Mouse (Mus musculus): ENCODE measurements around the gene Mettl8. TPM values are rescaled to one million over a fixed set of nuclear protein-coding genes. Genes with fewer than 3 reads are reported as not detected.

Gene Mettl8
- polyA plus RNA-seq, 1 experiment from 2014 or later = 14.9 TPM

- DNase-seq (ENCODE audit: low spot score) (no peak), ATAC-seq (replicated peaks; ENCODE audit: low FRiP score, low TSS enrichment, low read depth) (no peak)
- H3K9ac ChIP-seq (ENCODE audit: low read length) = no peak overlapping the region
- no peaks in the 10 kb centered on the region for H3K4me1 ChIP-seq (replicated peaks; ENCODE audit: control insufficient read depth, insufficient read depth, low read length)
- H3K27ac ChIP-seq (ENCODE audit: low read depth) = no peak overlapping the region
- no peaks in the 10 kb centered on the region for H3K27me3 ChIP-seq (replicated peaks; ENCODE audit: control insufficient read depth, insufficient read depth, low read length)
- no peak overlapping the region for H3K4me3 ChIP-seq (ENCODE audit: low read depth, low read length)
- WGBS = 71% methylated on average over 4 of the region's 4 CpGs
- H3K9me3 ChIP-seq (ENCODE audit: control insufficient read depth, low read length) = no peaks in the 10 kb centered on the region
- H3K36me3 ChIP-seq (ENCODE audit: control insufficient read depth, insufficient read depth, low read length) = no peaks in the 10 kb centered on the region
- H3K4me2 ChIP-seq (ENCODE audit: low read length) = no peak overlapping the region
Observed at GRCm38 (mm10) chr2:71004354-71004753, 51.0 kb downstream of the Mettl8 start.

- Histone ChIP-seq H3K4me1 (replicated peaks; ENCODE audit: control insufficient read depth, insufficient read depth, low read length) (no peaks in the 10 kb centered on the region), H3K36me3 (ENCODE audit: control insufficient read depth, insufficient read depth, low read length) (no peaks in the 10 kb centered on the region), H3K4me2 (ENCODE audit: low read length) (no peak overlapping the region), H3K9ac (ENCODE audit: low read length) (no peak overlapping the region), H3K27ac (ENCODE audit: low read depth) (no peak overlapping the region), H3K9me3 (ENCODE audit: control insufficient read depth, low read length) (no peaks in the 10 kb centered on the region), H3K4me3 (ENCODE audit: low read depth, low read length) (no peak overlapping the region), H3K27me3 (replicated peaks; ENCODE audit: control insufficient read depth, insufficient read depth, low read length) (no peaks in the 10 kb centered on the region)
- 70% methylated on average over 1 of the region's 1 CpGs for WGBS
- no peak for ATAC-seq (replicated peaks; ENCODE audit: low FRiP score, low TSS enrichment, low read depth)
- no peak for DNase-seq (ENCODE audit: low spot score)
Observed at GRCm38 (mm10) chr2:71002509-71002908, 52.9 kb downstream of the Mettl8 start.

GRCm38 (mm10) chr2:70998771-70999170 lies 56.6 kb downstream of the Mettl8 start:
- H3K4me1 ChIP-seq (replicated peaks; ENCODE audit: control insufficient read depth, insufficient read depth, low read length) = no peaks in the 10 kb centered on the region
- H3K9me3 ChIP-seq (ENCODE audit: control insufficient read depth, low read length) = no peaks in the 10 kb centered on the region
- no peak overlapping the region for H3K4me3 ChIP-seq (ENCODE audit: low read depth, low read length)
- H3K4me2 ChIP-seq (ENCODE audit: low read length) = no peak overlapping the region
- no peak overlapping the region for H3K9ac ChIP-seq (ENCODE audit: low read length)
- H3K27me3 ChIP-seq (replicated peaks; ENCODE audit: control insufficient read depth, insufficient read depth, low read length) = no peaks in the 10 kb centered on the region
- H3K36me3 ChIP-seq (ENCODE audit: control insufficient read depth, insufficient read depth, low read length) = no peaks in the 10 kb centered on the region
- DNase-seq (ENCODE audit: low spot score) (no peak), ATAC-seq (replicated peaks; ENCODE audit: low FRiP score, low TSS enrichment, low read depth) (no peak)
- no peak overlapping the region for H3K27ac ChIP-seq (ENCODE audit: low read depth)
- 70% methylated on average over 2 of the region's 2 CpGs for WGBS

- no peak overlapping the region for H3K4me2 ChIP-seq (ENCODE audit: low read length)
- no peaks in the 10 kb centered on the region for H3K9me3 ChIP-seq (ENCODE audit: control insufficient read depth, low read length)
- H3K4me3 ChIP-seq (ENCODE audit: low read depth, low read length) = no peak overlapping the region
- H3K4me1 ChIP-seq (replicated peaks; ENCODE audit: control insufficient read depth, insufficient read depth, low read length) = no peaks in the 10 kb centered on the region
- no peak overlapping the region for H3K9ac ChIP-seq (ENCODE audit: low read length)
- H3K27me3 ChIP-seq (replicated peaks; ENCODE audit: control insufficient read depth, insufficient read depth, low read length) = no peaks in the 10 kb centered on the region
- DNase-seq (ENCODE audit: low spot score) (no peak), ATAC-seq (replicated peaks; ENCODE audit: low FRiP score, low TSS enrichment, low read depth) (no peak)
- no peaks in the 10 kb centered on the region for H3K36me3 ChIP-seq (ENCODE audit: control insufficient read depth, insufficient read depth, low read length)
- no peak overlapping the region for H3K27ac ChIP-seq (ENCODE audit: low read depth)
- WGBS = 96% methylated on average over 7 of the region's 7 CpGs
Observed at GRCm38 (mm10) chr2:70996438-70996837, 58.9 kb downstream of the Mettl8 start.

GRCm38 (mm10) chr2:70995900-70996299 lies 59.5 kb downstream of the Mettl8 start:
- no peaks in the 10 kb centered on the region for H3K36me3 ChIP-seq (ENCODE audit: control insufficient read depth, insufficient read depth, low read length)
- no peak overlapping the region for H3K4me2 ChIP-seq (ENCODE audit: low read length)
- H3K4me1 ChIP-seq (replicated peaks; ENCODE audit: control insufficient read depth, insufficient read depth, low read length) = no peaks in the 10 kb centered on the region
- no peak for DNase-seq (ENCODE audit: low spot score)
- no peaks in the 10 kb centered on the region for H3K27me3 ChIP-seq (replicated peaks; ENCODE audit: control insufficient read depth, insufficient read depth, low read length)
- no peaks in the 10 kb centered on the region for H3K9me3 ChIP-seq (ENCODE audit: control insufficient read depth, low read length)
- H3K27ac ChIP-seq (ENCODE audit: low read depth) = no peak overlapping the region
- no peak overlapping the region for H3K4me3 ChIP-seq (ENCODE audit: low read depth, low read length)
- WGBS = 92% methylated on average over 4 of the region's 4 CpGs
- ATAC-seq (replicated peaks; ENCODE audit: low FRiP score, low TSS enrichment, low read depth) = no peak
- H3K9ac ChIP-seq (ENCODE audit: low read length) = no peak overlapping the region

- no peak overlapping the region for H3K4me3 ChIP-seq (ENCODE audit: low read depth, low read length)
- 41% methylated on average over 3 of the region's 3 CpGs for WGBS
- no peak overlapping the region for H3K4me2 ChIP-seq (ENCODE audit: low read length)
- no peaks in the 10 kb centered on the region for H3K36me3 ChIP-seq (ENCODE audit: control insufficient read depth, insufficient read depth, low read length)
- no peaks in the 10 kb centered on the region for H3K9me3 ChIP-seq (ENCODE audit: control insufficient read depth, low read length)
- no peaks in the 10 kb centered on the region for H3K27me3 ChIP-seq (replicated peaks; ENCODE audit: control insufficient read depth, insufficient read depth, low read length)
- no peak overlapping the region for H3K9ac ChIP-seq (ENCODE audit: low read length)
- ATAC-seq (replicated peaks; ENCODE audit: low FRiP score, low TSS enrichment, low read depth) (no peak), DNase-seq (ENCODE audit: low spot score) (no peak)
- no peaks in the 10 kb centered on the region for H3K4me1 ChIP-seq (replicated peaks; ENCODE audit: control insufficient read depth, insufficient read depth, low read length)
- H3K27ac ChIP-seq (ENCODE audit: low read depth) = no peak overlapping the region
Observed at GRCm38 (mm10) chr2:70993740-70994139, 61.6 kb downstream of the Mettl8 start.

- Histone ChIP-seq H3K4me3 (ENCODE audit: low read depth, low read length) (no peak overlapping the region), H3K9me3 (ENCODE audit: control insufficient read depth, low read length) (no peaks in the 10 kb centered on the region), H3K27ac (ENCODE audit: low read depth) (no peak overlapping the region), H3K4me1 (replicated peaks; ENCODE audit: control insufficient read depth, insufficient read depth, low read length) (no peaks in the 10 kb centered on the region), H3K4me2 (ENCODE audit: low read length) (no peak overlapping the region), H3K36me3 (ENCODE audit: control insufficient read depth, insufficient read depth, low read length) (no peaks in the 10 kb centered on the region), H3K9ac (ENCODE audit: low read length) (no peak overlapping the region), H3K27me3 (replicated peaks; ENCODE audit: control insufficient read depth, insufficient read depth, low read length) (no peaks in the 10 kb centered on the region)
- WGBS = 89% methylated on average over 2 of the region's 2 CpGs
- DNase-seq (ENCODE audit: low spot score) = no peak
- ATAC-seq (replicated peaks; ENCODE audit: low FRiP score, low TSS enrichment, low read depth) = no peak
Observed at GRCm38 (mm10) chr2:70992715-70993114, 62.7 kb downstream of the Mettl8 start.

GRCm38 (mm10) chr2:70990196-70990595 lies 65.2 kb downstream of the Mettl8 start:
- no peak for ATAC-seq (replicated peaks; ENCODE audit: low FRiP score, low TSS enrichment, low read depth)
- Histone ChIP-seq H3K36me3 (ENCODE audit: control insufficient read depth, insufficient read depth, low read length) (no peaks in the 10 kb centered on the region), H3K9me3 (ENCODE audit: control insufficient read depth, low read length) (no peaks in the 10 kb centered on the region), H3K4me3 (ENCODE audit: low read depth, low read length) (no peak overlapping the region), H3K4me1 (replicated peaks; ENCODE audit: control insufficient read depth, insufficient read depth, low read length) (no peaks in the 10 kb centered on the region), H3K9ac (ENCODE audit: low read length) (no peak overlapping the region), H3K27me3 (replicated peaks; ENCODE audit: control insufficient read depth, insufficient read depth, low read length) (no peaks in the 10 kb centered on the region), H3K27ac (ENCODE audit: low read depth) (no peak overlapping the region), H3K4me2 (ENCODE audit: low read length) (no peak overlapping the region)
- no peak for DNase-seq (ENCODE audit: low spot score)
- WGBS = 54% methylated on average over 4 of the region's 4 CpGs

GRCm38 (mm10) chr2:70989201-70990191 lies 65.9 kb downstream of the Mettl8 start:
- Histone ChIP-seq H3K9ac (ENCODE audit: low read length) (no peak overlapping the region), H3K4me3 (ENCODE audit: low read depth, low read length) (no peak overlapping the region), H3K4me2 (ENCODE audit: low read length) (no peak overlapping the region), H3K27me3 (replicated peaks; ENCODE audit: control insufficient read depth, insufficient read depth, low read length) (no peaks in the 10 kb centered on the region), H3K36me3 (ENCODE audit: control insufficient read depth, insufficient read depth, low read length) (no peaks in the 10 kb centered on the region), H3K9me3 (ENCODE audit: control insufficient read depth, low read length) (no peaks in the 10 kb centered on the region), H3K4me1 (replicated peaks; ENCODE audit: control insufficient read depth, insufficient read depth, low read length) (no peaks in the 10 kb centered on the region), H3K27ac (ENCODE audit: low read depth) (no peak overlapping the region)
- WGBS = 69% methylated on average over 17 of the region's 17 CpGs
- DNase-seq (ENCODE audit: low spot score) (no peak), ATAC-seq (replicated peaks; ENCODE audit: low FRiP score, low TSS enrichment, low read depth) (no peak)
